Mouse (Mus musculus) adrenal gland, postnatal 25 days (tissue): ENCODE results near the gene Nfib. TPM values are rescaled to one million over a fixed set of nuclear protein-coding genes. Genes with fewer than 3 reads are reported as not detected.

Source experiments
- DNase-seq: peaks from one replicate; pipeline ENCODE4 v3.0.0; 2021; ENCODE audit warnings: mixed read lengths
- total RNA-seq: library from RNA; stranded (reverse); gene quantifications from 2 replicates; pipeline ENCODE4 v1.2.3, GENCODE M21; 2021

Nfib gene
- total RNA-seq, 1 experiment from 2014 or later = 134 TPM

- peak; percentile 73 for DNase-seq
Measured at GRCm38 (mm10) chr4:82344787-82345186, 360.8 kb downstream of the Nfib start.

DNA sequence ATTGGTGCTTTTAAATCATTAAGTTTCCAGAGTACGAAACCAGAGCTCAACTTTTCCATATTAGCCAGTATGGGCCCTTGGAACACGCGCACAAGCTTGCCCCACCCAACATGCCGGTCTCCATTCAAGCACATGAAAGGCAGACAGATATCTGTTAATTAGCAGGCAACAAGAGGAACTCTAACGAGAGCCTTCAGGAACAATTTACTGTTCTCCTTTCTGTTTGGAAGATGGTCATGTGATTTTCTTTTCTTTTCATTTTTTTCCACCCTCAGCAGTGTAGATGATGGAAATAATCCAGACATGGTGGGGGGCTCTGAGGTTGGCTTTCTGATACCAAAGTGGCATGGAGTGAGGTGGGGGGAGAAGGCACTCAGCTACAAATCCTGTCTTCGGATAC, 361.3 kb downstream of the Nfib start:
- DNase-seq = no peak

DNA sequence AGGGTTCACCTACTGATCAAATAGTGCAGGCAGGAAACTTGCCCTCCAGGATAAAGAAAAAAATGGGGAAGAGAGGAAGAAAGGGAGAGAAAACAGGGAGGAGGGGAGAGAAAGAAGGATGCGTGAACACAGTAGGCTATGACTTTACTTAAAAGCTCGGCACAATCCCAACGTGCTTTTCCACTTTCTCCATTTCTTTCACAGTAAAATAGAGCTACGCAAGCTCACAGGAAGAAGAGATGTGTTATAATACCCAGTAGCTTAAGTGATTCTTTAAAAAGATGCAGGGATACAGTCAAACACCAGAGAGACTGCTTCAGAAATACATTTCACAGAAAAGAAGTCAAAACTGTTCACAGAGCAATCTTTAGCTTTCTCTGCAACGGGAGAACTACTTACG, 366.6 kb downstream of the Nfib start:
- DNase-seq = no peak

GRCm38 (mm10) chr4:82338481-82338880, 367.1 kb downstream of the Nfib start:
- peak; percentile 39 for DNase-seq

GRCm38 (mm10) chr4:82336951-82337381, 368.6 kb downstream of the Nfib start:
- no peak for DNase-seq

- DNase-seq = no peak
Measured at GRCm38 (mm10) chr4:82335266-82335865, 370.2 kb downstream of the Nfib start.

- no peak for DNase-seq
Measured at GRCm38 (mm10) chr4:82333413-82333812, 372.1 kb downstream of the Nfib start.

DNA sequence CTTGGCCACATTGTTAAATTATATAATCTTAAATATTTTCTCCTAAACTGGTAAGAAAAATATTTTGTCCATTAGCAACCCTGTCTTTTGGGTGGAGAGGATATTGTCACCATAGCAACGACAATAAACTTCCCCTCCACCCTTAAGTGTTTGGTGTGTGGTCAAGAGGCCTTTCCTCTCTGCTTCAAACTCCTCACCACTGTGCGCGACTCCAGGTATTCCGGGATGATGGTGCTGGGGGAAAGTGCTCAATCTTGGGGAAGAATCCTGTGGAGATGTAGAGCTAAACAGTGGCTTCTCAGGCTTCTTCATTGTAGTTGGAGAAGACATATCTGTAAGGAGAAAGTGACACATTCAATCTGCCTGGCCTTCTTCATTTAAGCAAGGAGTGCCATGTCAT, 375.5 kb downstream of the Nfib start:
- no peak for DNase-seq

- no peak for DNase-seq
Measured at GRCm38 (mm10) chr4:82326140-82326529, 379.4 kb downstream of the Nfib start.

DNA sequence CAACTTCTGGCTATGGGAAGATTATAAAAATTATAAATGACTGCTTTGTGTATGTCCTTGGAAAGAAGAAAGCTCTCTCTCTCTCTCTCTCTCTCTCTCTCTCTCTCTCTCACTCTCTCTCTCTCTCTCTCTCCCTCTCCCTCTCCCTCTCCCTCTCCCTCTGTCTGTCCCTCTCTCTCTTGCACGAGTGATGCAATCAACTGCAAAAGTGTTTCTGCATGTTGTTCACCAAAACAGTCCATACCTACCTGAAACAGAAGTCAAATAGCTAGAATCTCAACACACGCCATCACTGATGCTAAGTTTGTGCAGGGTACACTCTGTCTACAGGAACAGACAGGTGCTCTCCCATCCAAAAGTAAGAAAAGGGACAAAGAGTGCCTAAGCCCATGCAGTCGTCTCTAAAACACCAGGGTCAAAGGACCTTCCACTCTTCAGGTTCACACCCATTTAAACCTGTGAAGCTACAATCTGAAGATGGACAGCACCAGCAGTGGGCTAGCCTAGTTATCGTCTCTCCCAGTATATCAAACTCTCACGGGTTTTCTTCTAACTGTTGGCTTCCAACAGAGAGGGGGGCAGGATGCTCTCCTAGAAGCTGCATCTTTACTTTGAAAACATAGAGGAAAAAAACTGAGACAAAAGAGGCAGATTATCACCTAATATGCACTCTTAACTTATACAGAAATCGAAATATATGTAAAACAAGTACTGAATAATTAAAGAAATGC, 380.0 kb downstream of the Nfib start:
- DNase-seq = no peak

- no peak for DNase-seq
Measured at GRCm38 (mm10) chr4:82324977-82325376, 380.6 kb downstream of the Nfib start.

DNA sequence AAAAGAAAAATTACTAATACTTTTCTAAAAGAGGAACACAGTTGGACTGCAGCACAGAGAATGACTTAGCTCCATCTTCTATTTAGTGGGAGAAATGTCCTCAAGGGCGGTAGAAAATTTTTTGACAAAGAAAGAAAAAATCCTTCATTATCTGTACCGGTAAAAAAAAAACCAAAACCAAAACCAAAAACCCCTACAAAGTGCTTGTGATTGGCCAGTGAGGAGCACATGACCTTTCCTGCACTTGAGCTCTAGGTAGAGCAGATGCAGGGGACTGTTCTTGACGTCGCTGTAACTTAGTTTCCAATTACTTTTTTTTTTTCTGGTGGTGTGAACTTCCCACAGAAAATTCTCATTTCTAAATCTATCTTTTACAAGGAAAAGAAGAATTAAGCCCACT, 384.5 kb downstream of the Nfib start:
- no peak for DNase-seq

DNA sequence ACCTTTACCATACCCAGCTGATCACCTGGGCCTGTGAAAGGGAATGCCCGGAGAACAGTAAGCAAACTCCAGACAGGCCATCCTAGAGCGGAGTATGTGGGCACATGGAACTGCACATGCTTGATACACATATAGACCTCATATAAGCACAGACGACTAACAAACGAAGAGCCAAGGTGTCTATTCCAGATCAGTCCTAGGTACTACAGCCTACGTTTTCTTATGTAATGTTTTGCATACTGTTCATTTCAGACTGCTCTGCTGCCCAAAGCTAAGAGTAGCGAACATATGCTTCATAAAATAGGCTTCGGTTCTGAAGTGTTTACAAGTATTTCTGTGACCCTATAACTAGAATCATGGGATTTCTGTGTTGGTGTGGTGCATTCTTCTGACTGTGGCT, 386.2 kb downstream of the Nfib start:
- DNase-seq = no peak

DNA sequence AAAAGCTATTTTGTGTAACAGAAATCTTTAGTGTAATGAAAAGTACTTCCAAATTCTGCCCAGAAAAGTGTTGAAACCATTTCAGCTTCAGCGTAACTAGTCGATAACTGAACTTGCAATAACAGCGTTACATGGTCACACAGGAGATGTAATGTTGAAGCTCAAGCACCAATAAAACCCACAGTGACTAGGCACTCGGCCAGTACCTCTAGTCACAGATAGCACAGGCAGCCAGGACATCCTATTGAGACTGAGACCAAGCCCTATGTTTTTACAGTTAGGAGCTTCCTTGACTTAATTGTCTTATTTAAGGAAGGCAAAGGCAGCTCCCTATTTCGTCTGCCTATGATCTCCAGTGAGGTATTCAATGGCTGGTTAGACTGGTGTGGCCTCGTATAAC, 389.4 kb downstream of the Nfib start:
- DNase-seq = no peak

GRCm38 (mm10) chr4:82315710-82316109, 389.8 kb downstream of the Nfib start:
- DNase-seq = no peak

- no peak for DNase-seq
Measured at GRCm38 (mm10) chr4:82310924-82311734, 394.4 kb downstream of the Nfib start.

GRCm38 (mm10) chr4:82306045-82306444, 399.5 kb downstream of the Nfib start:
- DNase-seq = no peak

- peak; percentile 14 for DNase-seq
Measured at GRCm38 (mm10) chr4:82304148-82304871, 401.2 kb downstream of the Nfib start.

GRCm38 (mm10) chr4:82303362-82303900, 402.1 kb downstream of the Nfib start:
- no peak for DNase-seq

DNA sequence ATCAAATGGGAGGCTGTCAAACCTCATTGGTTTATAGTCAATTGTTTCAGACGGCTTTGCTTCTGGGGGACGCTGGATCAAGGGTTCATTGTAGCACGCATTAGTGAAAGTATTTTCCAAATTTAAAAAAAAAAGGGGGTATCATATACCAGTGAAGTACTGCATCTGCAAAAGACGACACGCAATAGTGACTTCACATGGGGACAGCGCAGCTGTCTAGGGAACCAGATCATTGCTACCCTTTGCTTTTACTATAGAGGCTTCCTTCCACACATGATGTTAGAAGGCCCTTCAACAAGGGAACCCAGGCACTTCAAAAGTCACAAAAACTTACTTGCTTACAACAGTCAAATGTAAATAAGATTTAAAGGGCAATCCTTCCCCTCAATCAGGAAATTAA, 402.6 kb downstream of the Nfib start:
- no peak for DNase-seq

- no peak for DNase-seq
Measured at GRCm38 (mm10) chr4:82298606-82299005, 406.9 kb downstream of the Nfib start.

GRCm38 (mm10) chr4:82297562-82297961, 408.0 kb downstream of the Nfib start:
- no peak for DNase-seq
